Mouse (Mus musculus) heart, postnatal 10 days (tissue): ENCODE measurements around the gene Rasgef1a. TPM values are rescaled to one million over a fixed set of nuclear protein-coding genes. Genes with fewer than 3 reads are reported as not detected.
A peak's percentile ranks its signal among the peaks of the same experiment; 100 is the strongest.

Experiments
- DNase-seq, 2 experiments: peaks; one replicate each; pipeline ENCODE4 v3.0.0; 2021
- intact Hi-C: fragments of 180-260 bp; cut with DNase I; formaldehyde crosslinking; loops from one replicate; pipeline ENCODE4 v1.15.1; 2025
- microRNA-seq, 2 experiments: library from miRNA; unstranded; fragments of <30 nt; microRNA quantifications; one replicate each; pipeline ENCODE4 v1.2.0; 2022
- total RNA-seq, 2 experiments: library from RNA; stranded (reverse); gene quantifications; 2 replicates each; pipeline ENCODE4 v1.2.3; 2021

Rasgef1a gene
- total RNA-seq, 2 experiments from 2014 or later = 0.10 to 0.37 TPM

- DNase-seq = no peak
Observed at GRCm38 (mm10) chr6:118122767-118123166, 111.5 kb downstream of the Rasgef1a start.

DNA sequence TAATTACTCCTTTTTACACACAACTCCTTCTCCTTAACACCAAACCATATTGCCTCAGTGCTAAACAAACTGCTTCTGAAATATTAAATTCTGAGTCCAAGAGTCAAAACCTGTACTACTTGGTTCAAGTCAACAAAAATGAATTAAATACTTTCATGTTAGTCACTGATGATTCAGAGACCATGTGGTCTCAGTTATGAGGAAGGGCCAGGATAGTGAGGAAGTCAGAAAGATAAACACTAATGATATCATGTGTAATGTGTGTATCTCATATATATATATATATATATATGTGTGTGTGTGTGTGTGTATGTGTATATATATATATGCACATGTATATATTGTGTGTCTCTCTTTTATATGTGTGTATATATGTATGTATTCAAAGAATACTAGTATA lies 115.3 kb downstream of the Rasgef1a start:
- intact Hi-C loops = no loop called here
- DNase-seq = no peak

More at GRCm38 (mm10) chr6:118122767-118123166, 111.5 kb downstream of the Rasgef1a start:
- intact Hi-C loops = no loop called here

- no peak for DNase-seq
- intact Hi-C loops = no loop called here
Observed at GRCm38 (mm10) chr6:118127198-118127597, 116.0 kb downstream of the Rasgef1a start.

- intact Hi-C loops = no loop called here
- no peak for DNase-seq
Observed at GRCm38 (mm10) chr6:118127827-118128487, 116.7 kb downstream of the Rasgef1a start.

DNA sequence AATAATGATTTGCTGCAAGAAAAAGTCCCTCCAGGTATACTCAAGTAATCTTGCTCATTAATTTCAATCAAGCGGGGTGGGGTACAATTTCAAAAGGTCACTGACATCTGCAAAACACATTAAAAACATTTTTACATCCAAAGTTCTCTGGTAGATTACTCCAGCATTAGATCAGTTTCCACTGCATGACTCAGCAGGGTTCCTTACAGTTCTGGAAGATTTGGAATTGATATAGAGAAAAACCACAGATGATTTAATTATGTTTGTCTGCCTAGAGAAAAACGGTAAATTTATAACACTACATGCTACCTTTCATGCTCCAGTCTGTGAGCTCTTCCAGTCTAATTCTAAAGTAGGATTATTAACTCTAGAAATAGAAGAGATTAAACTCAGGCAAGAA lies 118.8 kb downstream of the Rasgef1a start:
- no peak for DNase-seq
- intact Hi-C loops = no loop called here

DNA sequence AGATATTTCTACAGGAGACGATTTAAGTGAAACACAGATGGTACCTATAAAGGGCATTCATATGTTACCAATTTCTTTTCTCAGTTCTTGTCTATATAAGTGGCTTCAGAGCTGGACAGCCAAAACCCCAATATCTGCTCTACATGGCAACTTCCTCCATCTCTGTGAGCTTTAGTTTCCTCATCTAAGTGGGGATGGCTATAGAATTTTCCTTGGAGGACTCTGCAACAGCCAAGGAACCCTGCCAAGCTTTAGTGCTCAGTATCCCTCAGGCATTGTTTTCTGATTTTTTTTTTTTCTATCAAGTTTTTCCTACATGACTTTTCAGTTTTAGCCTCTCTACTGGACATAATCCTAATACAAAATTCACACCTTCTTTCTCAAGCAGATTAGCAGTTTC lies 123.2 kb downstream of the Rasgef1a start:
- intact Hi-C loops = no loop called here
- no peak for DNase-seq

GRCm38 (mm10) chr6:118137148-118137547 lies 125.9 kb downstream of the Rasgef1a start:
- DNase-seq = no peak
- intact Hi-C loops = no loop called here

GRCm38 (mm10) chr6:118138731-118139709 lies 127.8 kb downstream of the Rasgef1a start, which contains the start of gene Csgalnact2:
Gene Csgalnact2 (minus strand): TSS chr6:118139140.
- intact Hi-C loops = no loop called here
- peak; percentile 97 for DNase-seq

DNA sequence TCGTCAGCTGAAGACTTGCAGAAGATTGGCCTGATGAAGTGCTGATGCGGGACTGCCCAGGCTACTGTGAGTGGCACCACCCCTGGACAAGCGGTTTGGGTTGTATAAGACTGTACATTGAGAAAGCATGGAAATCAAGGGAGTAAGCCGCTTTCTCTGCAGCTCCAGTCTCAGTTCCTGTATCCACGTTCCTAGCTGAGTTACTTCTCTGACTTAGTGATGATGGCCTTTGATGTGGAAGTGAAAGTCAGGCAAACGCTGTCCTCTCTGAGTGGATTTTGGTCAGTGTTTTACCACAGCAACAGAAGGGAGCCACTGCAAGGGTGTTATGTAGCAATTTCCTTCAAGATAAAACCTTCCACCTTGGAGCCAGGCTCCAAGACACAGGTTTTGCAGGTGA lies 129.7 kb downstream of the Rasgef1a start:
- no peak for DNase-seq
- intact Hi-C loops = no loop called here

Small RNA genes lying within 50 kb of the gene (microRNA-seq; reads per million reads assigned to microRNA genes)
- 0 to 0.47 reads per million in 2 experiments for gene Mir7044

Other genes starting within 250 kb of the Rasgef1a start
- gene Zfp637, start 170.3 kb upstream of the Rasgef1a start, total RNA-seq = 10 to 100 TPM; 33.0 to 45.2 TPM
- gene Zfp239, start 149.3 kb upstream of the Rasgef1a start, total RNA-seq = under 1 TPM; 0.41 to 0.57 TPM
- gene Hnrnpf, start 111.1 kb upstream of the Rasgef1a start, total RNA-seq = 100 to 1,000 TPM; 351 to 364 TPM
- gene Fxyd4, start 73.7 kb upstream of the Rasgef1a start, total RNA-seq = not detected
- gene Csgalnact2, start 127.7 kb downstream of the Rasgef1a start, total RNA-seq = 10 to 100 TPM; 19.1 to 20.2 TPM
- 1 to 10 TPM; 8.3 to 8.6 TPM for gene Ret, start 186.3 kb downstream of the Rasgef1a start, total RNA-seq